Mouse (Mus musculus): ENCODE data around the gene Dgkh. TPM values are rescaled to one million over a fixed set of nuclear protein-coding genes. Genes with fewer than 3 reads are reported as not detected.

Gene Dgkh
- total and polyA plus RNA-seq, 2 experiments from 2014 or later: 1.2 to 4.7 TPM

GRCm38 (mm10) chr14:78703361-78703760, 29.2 kb downstream of the Dgkh start:
- H3K27me3 ChIP-seq (ENCODE audit: control insufficient read depth, insufficient read depth, low read length): no peaks in the 10 kb centered on the region
- H3K4me2 ChIP-seq (ENCODE audit: low read depth, low read length): no peak overlapping the region
- WGBS: 81% methylated on average over 6 of the region's 6 CpGs
- H3K4me1 ChIP-seq (ENCODE audit: control insufficient read depth, insufficient read depth): no peaks in the 10 kb centered on the region
- no peak for DNase-seq (ENCODE audit: low spot score)
- no peak overlapping the region for H3K4me3 ChIP-seq (ENCODE audit: low read depth, low read length)
- no peak overlapping the region for H3K9ac ChIP-seq (replicated peaks; ENCODE audit: low read depth, low read length)
- H3K9me3 ChIP-seq (replicated peaks; ENCODE audit: control insufficient read depth, low read length): no peaks in the 10 kb centered on the region
- no peaks in the 10 kb centered on the region for H3K36me3 ChIP-seq (replicated peaks; ENCODE audit: control insufficient read depth, insufficient read depth, low read length)
- ATAC-seq (ENCODE audit: insufficient read depth, low read depth): no peak
- H3K27ac ChIP-seq (ENCODE audit: low read depth): no peak overlapping the region
- TF ChIP-seq EP300 (IDR thresholded peaks at IDR 0.05; ENCODE audit: low read depth): no peak
- no peak for TF ChIP-seq CTCF (IDR thresholded peaks at IDR 0.05; ENCODE audit: low read depth)

DNA sequence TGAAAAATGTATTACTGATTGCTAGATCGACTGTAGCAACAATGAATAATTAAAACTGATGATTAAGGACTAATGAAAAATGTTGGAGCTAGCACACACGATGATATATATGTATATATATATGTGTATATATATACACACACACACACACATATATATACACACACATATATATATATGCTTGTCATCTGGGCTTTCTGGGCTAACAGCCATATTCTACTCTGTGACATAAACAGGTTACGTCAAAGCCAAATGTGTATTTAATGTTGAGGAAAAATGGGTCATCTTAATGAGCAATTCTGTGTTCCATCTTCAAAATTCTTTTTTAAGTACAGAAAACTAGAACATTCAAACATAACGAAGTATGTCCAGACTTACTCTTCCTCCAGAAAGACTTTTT, 30.5 kb downstream of the Dgkh start:
- WGBS: 80% methylated on average over 4 of the region's 4 CpGs
- ATAC-seq (ENCODE audit: insufficient read depth, low read depth) (no peak), DNase-seq (ENCODE audit: low spot score) (no peak)
- Histone ChIP-seq H3K36me3 (replicated peaks; ENCODE audit: control insufficient read depth, insufficient read depth, low read length) (no peaks in the 10 kb centered on the region), H3K27ac (ENCODE audit: low read depth) (no peak overlapping the region), H3K27me3 (ENCODE audit: control insufficient read depth, insufficient read depth, low read length) (no peaks in the 10 kb centered on the region), H3K9me3 (replicated peaks; ENCODE audit: control insufficient read depth, low read length) (no peaks in the 10 kb centered on the region), H3K4me2 (ENCODE audit: low read depth, low read length) (no peak overlapping the region), H3K4me1 (ENCODE audit: control insufficient read depth, insufficient read depth) (no peaks in the 10 kb centered on the region), H3K4me3 (ENCODE audit: low read depth, low read length) (no peak overlapping the region), H3K9ac (replicated peaks; ENCODE audit: low read depth, low read length) (no peak overlapping the region)
- no peak for TF ChIP-seq EP300 (IDR thresholded peaks at IDR 0.05; ENCODE audit: low read depth)
- no peak for TF ChIP-seq CTCF (IDR thresholded peaks at IDR 0.05; ENCODE audit: low read depth)

- no peak for DNase-seq (ENCODE audit: low spot score)
- no peak for TF ChIP-seq EP300 (IDR thresholded peaks at IDR 0.05; ENCODE audit: low read depth)
- TF ChIP-seq CTCF (IDR thresholded peaks at IDR 0.05; ENCODE audit: low read depth): no peak
- H3K9me3 ChIP-seq (replicated peaks; ENCODE audit: control insufficient read depth, low read length): no peaks in the 10 kb centered on the region
- H3K27me3 ChIP-seq (ENCODE audit: control insufficient read depth, insufficient read depth, low read length): no peaks in the 10 kb centered on the region
- no peak overlapping the region for H3K27ac ChIP-seq (ENCODE audit: low read depth)
- H3K4me2 ChIP-seq (ENCODE audit: low read depth, low read length): no peak overlapping the region
- ATAC-seq (ENCODE audit: insufficient read depth, low read depth): no peak
- H3K9ac ChIP-seq (replicated peaks; ENCODE audit: low read depth, low read length): no peak overlapping the region
- H3K4me3 ChIP-seq (ENCODE audit: low read depth, low read length): no peak overlapping the region
- WGBS: 75% methylated on average over 8 of the region's 8 CpGs
- H3K36me3 ChIP-seq (replicated peaks; ENCODE audit: control insufficient read depth, insufficient read depth, low read length): no peaks in the 10 kb centered on the region
- H3K4me1 ChIP-seq (ENCODE audit: control insufficient read depth, insufficient read depth): no peaks in the 10 kb centered on the region
These were observed 31.1 kb downstream of the Dgkh start for GRCm38 (mm10) chr14:78701501-78701900.

DNA sequence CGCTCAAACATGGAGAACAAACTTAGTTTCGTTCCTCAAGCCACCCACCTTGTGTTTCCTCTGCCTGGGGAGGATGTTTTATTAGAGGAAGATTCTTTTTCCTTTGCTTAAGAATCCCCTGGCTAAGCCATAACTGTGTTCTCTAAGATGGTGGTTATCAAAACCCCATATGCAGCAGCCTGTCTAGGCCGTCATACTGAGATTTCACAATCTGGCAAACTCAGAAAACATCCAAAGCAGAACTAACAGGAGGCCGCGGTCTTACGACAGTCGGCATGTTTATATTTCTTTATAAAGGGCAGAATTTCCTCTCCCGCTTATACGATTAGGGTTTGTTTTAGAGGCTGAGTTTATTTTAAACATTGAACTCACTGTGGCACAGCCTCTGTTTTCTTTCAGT, 31.5 kb downstream of the Dgkh start:
- H3K4me2 ChIP-seq (ENCODE audit: low read depth, low read length): no peak overlapping the region
- no peak overlapping the region for H3K9ac ChIP-seq (replicated peaks; ENCODE audit: low read depth, low read length)
- H3K9me3 ChIP-seq (replicated peaks; ENCODE audit: control insufficient read depth, low read length): no peaks in the 10 kb centered on the region
- TF ChIP-seq EP300 (IDR thresholded peaks at IDR 0.05; ENCODE audit: low read depth) (no peak), CTCF (IDR thresholded peaks at IDR 0.05; ENCODE audit: low read depth) (no peak)
- WGBS: 71% methylated on average over 9 of the region's 9 CpGs
- DNase-seq (ENCODE audit: low spot score) (no peak), ATAC-seq (ENCODE audit: insufficient read depth, low read depth) (no peak)
- H3K4me3 ChIP-seq (ENCODE audit: low read depth, low read length): no peak overlapping the region
- no peak overlapping the region for H3K27ac ChIP-seq (ENCODE audit: low read depth)
- no peaks in the 10 kb centered on the region for H3K36me3 ChIP-seq (replicated peaks; ENCODE audit: control insufficient read depth, insufficient read depth, low read length)
- H3K27me3 ChIP-seq (ENCODE audit: control insufficient read depth, insufficient read depth, low read length): no peaks in the 10 kb centered on the region
- H3K4me1 ChIP-seq (ENCODE audit: control insufficient read depth, insufficient read depth): no peaks in the 10 kb centered on the region

DNA sequence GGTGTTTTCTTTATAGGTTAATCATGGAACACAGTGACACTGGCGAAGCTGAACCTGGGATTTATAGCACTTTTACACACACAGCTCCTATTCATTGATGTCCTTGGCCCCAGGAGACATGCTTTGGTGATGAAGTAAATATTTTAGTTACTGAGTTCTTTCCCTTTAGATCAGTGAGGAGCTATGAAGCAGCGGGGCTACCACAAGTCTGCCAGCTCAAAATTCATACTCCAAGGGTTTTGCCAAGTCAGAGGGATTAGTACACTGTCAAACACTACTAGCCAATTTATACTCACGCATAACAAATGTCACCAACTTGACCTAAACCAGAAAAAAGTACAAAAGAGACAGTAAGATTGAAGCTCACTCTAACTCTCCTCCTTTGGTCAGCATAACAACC, 32.9 kb downstream of the Dgkh start:
- 89% methylated on average over 3 of the region's 3 CpGs for WGBS
- Histone ChIP-seq H3K4me3 (ENCODE audit: low read depth, low read length) (no peak overlapping the region), H3K9me3 (replicated peaks; ENCODE audit: control insufficient read depth, low read length) (no peaks in the 10 kb centered on the region), H3K36me3 (replicated peaks; ENCODE audit: control insufficient read depth, insufficient read depth, low read length) (no peaks in the 10 kb centered on the region), H3K27me3 (ENCODE audit: control insufficient read depth, insufficient read depth, low read length) (no peaks in the 10 kb centered on the region), H3K4me2 (ENCODE audit: low read depth, low read length) (no peak overlapping the region), H3K4me1 (ENCODE audit: control insufficient read depth, insufficient read depth) (no peaks in the 10 kb centered on the region), H3K27ac (ENCODE audit: low read depth) (no peak overlapping the region), H3K9ac (replicated peaks; ENCODE audit: low read depth, low read length) (no peak overlapping the region)
- ATAC-seq (ENCODE audit: insufficient read depth, low read depth) (no peak), DNase-seq (ENCODE audit: low spot score) (no peak)
- TF ChIP-seq CTCF (IDR thresholded peaks at IDR 0.05; ENCODE audit: low read depth) (no peak), EP300 (IDR thresholded peaks at IDR 0.05; ENCODE audit: low read depth) (no peak)

- Histone ChIP-seq H3K27ac (ENCODE audit: low read depth) (no peak overlapping the region), H3K4me2 (ENCODE audit: low read depth, low read length) (no peak overlapping the region), H3K9me3 (replicated peaks; ENCODE audit: control insufficient read depth, low read length) (no peaks in the 10 kb centered on the region), H3K36me3 (replicated peaks; ENCODE audit: control insufficient read depth, insufficient read depth, low read length) (no peaks in the 10 kb centered on the region), H3K27me3 (ENCODE audit: control insufficient read depth, insufficient read depth, low read length) (no peaks in the 10 kb centered on the region), H3K4me3 (ENCODE audit: low read depth, low read length) (no peak overlapping the region), H3K4me1 (ENCODE audit: control insufficient read depth, insufficient read depth) (no peaks in the 10 kb centered on the region), H3K9ac (replicated peaks; ENCODE audit: low read depth, low read length) (no peak overlapping the region)
- ATAC-seq (ENCODE audit: insufficient read depth, low read depth) (no peak), DNase-seq (ENCODE audit: low spot score) (no peak)
- TF ChIP-seq EP300 (IDR thresholded peaks at IDR 0.05; ENCODE audit: low read depth): no peak
- TF ChIP-seq CTCF (IDR thresholded peaks at IDR 0.05; ENCODE audit: low read depth): no peak
- WGBS: 88% methylated on average over 5 of the region's 5 CpGs
These were observed 33.4 kb downstream of the Dgkh start for GRCm38 (mm10) chr14:78699196-78699595.

Data from heart, postnatal 0 days (tissue).